Mouse (Mus musculus) lung, adult 18-20 months (tissue): ENCODE data around the gene Actn2.
A peak's percentile ranks its signal among the peaks of the same experiment; 100 is the strongest.

Source experiments
- DNase-seq, 2 experiments: peaks; one replicate each; pipeline ENCODE4 v3.0.0; 2022; ENCODE audit warnings: mixed read lengths in 2 of 2

The Actn2 gene

DNA sequence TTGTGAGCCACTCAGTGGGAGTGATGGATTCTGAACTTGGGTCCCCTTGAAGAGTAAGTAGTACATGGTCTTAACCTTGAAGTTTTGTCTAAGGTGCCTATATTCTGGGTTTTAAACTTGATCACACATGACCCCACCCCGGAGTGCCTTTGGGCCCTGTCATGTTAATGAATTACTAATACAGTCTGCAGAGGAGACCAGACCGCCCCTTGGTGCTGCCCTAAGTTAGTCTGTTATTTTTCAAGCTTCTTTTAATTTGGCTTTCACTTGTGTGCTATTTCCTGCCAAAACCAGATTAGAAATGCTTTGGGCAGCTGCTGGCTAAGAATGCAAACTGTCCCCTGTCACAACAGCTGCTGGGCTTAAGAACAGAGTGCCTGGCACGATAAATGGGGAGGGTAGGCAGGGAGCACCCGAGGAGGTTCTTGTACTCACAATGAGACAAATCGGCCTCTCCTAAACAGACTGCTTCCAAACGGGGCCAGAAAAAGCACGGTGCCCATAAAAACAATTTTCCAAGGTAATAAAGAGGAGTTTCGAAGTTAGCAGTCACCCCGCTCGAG, 28.5 kb downstream of the Actn2 start:
- no peak for DNase-seq

DNA sequence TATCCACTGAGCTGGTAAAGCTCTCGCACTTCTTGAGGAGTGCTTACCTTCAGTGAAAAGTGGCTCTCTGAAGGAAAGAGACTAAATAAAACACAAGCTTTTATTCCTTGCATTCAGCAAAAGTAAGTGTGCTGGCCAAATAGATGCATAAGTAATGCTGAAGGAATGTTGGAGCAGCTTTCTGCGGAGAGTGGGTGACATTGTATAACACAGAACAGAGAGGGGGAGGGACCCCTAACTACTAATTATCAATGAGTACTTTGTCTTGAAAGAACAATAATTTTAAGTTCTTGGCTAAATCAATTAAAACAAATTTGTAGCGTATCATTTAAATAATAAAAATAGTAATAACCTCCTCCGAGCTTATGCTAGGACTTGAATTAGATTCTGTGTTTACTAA, 29.2 kb downstream of the Actn2 start:
- no peak for DNase-seq

DNA sequence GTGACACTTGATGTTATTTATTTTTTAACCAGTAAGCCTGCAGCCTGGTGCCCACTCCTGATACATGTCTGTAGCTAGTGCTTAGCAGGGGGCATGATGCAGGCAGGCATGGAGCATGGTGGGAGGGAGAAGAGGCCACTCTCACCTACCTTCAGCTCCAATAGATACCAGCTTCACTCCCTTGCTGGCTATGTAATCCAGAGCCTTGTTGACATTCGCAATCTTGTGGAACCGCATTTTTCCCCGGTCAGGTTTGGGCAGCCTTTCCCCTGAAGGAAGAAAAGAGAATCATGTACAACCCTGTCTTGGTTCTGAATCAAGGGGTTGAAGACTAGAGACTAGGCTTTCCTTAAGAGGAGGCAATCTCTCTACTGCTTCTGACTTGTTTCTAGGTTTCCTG, 31.1 kb downstream of the Actn2 start:
- no peak for DNase-seq

DNA sequence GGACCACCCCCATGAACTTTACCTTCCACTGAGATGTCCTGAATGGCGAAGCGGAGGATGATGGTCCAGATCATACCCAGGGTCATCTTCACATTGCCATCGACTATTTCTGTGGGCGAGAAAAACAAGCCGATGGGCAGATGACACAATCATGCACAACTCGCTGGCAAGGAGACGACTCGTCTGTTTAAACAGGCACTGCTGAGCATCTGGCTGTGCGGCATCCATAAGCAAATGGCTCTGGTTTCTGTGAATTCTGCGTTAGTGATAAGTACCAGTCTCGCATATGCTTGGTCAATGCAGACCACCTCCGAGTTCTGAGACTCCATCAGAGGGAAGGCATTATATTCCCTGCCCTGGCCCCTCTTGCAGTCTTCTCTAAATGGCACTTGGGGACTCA, 31.7 kb downstream of the Actn2 start:
- DNase-seq, result no peak

DNA sequence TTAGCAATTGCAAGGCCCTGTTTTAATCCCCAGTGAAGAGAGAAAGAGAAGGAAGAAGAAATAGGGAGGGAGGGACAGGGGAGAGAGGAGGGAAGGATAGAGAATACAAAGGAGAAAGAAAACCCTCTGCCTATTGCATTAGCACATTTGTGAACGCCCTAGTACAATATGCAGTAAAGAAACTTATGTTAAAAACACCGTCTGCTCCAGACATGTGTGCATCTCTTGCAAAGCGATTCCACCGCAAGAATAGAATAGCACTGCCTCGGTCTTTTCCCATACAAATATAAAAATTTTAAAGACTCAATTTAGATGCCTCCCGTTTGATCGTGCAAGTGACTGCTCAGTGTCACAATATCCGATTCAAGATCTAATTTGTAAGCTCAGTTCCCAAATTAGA, 32.1 kb downstream of the Actn2 start:
- no peak for DNase-seq

DNA sequence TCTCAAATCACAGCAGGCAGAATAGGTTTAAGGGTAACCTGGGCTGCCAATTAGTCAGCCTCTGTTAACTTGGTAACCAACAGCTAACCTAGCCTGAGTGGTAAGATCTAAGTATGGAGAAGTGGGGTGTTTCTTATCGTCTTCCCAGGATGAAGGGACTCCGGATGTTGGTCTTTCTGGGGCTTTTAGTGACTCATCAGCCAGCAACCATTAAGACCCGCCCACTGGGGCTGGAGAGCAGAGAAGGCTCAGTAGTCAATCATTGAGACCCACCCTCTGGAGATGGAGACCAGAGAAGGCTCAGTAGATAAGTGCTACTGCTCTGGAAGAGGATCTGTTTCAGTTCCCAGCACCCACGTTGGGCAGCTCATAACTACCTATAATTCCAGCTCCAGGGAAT, 33.3 kb downstream of the Actn2 start:
- DNase-seq, result no peak

DNA sequence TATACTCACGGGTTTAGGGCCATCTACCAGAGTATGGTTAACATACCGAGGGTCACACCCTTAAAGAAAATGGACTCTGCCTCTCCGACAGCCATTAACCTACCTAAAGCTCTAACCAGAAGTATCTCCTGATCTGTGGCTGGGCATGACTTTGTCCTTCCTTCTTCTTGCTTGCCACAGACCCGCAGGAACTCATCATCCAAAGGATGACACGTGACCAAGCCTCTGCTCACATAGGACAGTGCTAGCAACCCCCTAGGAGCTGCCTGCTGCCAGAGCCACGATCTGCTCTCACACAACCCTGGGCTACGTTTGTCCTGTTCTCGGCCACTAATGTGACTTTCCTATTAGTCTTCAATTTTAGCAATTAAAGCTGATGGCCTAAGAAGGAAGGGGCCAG, 35.0 kb downstream of the Actn2 start:
- DNase-seq, result no peak

DNA sequence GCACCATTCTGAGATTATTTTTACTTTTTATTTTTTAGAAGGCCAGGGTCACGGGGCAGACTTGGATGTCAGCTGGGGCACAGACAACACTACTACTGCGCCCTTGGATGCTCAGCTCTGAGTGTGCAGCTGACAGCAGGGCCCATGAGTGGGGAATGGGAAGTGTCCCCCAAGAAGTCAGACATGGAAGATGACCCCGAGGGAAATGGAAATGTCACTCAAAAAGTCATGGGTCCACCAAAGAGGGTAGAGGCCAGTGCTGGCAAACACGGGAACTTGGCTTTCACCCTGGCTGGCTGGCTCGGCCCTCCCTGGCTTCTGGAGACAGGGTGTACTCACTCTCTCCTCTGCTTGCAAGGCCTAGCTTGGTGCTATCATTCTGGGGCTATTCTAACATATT, 35.6 kb downstream of the Actn2 start:
- DNase-seq, result no peak

DNA sequence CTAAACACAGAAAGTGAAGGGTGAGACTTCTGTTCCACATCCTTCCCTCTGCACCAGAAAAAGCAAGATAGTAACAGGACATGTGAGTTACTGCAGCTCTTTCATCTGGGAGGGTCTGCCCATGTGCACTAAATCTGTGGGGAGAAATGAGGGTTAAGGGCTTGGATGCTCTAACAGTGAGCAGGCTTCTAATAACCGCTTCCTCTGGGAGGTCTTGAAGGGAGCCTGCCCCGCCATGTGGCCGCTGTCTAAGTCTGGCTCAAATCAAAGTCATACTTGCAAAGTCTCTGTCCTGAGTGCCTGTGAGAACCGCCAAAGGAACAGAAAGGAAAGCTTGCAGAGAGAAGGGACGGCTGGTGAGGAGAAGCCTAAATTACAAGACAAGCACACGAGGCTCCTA, 42.8 kb downstream of the Actn2 start:
- DNase-seq, result no peak

DNA sequence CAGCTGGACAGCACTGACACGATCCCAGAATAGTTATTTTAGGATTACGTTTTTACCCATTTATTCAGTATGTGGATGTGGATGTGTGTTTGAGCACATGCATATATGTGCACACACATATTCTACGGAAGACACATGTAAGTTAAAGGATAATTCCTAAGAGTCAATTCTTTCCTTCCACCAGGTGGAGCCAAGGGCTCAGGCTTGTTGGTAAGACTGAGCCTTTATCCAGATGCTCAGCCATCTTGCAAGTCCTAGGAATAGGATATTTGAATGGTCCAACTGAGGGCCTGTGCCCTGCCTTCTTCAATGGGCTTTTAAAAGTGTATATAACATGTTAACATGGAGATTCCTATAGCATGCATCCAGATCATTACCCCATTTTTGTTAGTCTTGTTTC, 43.9 kb downstream of the Actn2 start:
- peak in 1 of 2 experiments; percentile 9 for DNase-seq

DNA sequence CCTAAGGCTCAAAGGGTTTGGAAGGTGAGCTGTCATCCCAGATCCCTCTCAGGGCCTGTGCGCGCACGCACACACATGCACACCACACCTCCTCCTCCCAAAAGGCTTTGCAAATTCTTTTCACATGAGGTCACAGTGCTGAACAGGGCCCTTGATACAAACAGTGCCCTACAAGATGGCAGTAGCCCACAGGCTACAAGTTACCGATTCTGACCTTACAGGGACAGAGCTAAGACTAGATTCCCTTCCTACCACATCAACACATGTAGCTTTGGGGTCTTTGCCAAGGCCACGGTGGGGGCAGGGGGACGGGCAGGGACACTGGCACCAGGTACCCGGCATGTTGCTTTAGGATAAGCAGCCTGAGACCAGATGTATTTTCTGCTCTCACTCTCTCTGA, 46.8 kb downstream of the Actn2 start:
- DNase-seq, result no peak

DNA sequence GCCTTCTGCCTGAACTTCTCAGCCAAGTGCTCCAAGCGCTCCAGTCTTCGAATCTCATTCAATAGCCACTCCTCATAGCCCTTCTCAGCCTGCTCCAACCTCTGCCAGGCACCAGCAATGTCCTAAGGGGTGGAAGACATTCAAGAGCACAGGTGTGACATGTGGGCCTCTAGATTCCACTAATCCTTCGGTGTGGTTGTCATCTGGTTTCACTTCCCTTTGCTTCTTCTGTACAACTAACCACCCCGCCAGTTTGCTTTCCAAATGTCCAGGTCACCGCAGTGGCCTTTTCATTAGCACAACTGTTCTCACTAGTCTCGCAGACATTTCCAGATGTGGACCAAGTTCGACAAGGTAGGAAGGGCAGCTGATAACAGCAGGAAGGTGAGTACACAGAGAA, 49.9 kb downstream of the Actn2 start:
- DNase-seq, result no peak

DNA sequence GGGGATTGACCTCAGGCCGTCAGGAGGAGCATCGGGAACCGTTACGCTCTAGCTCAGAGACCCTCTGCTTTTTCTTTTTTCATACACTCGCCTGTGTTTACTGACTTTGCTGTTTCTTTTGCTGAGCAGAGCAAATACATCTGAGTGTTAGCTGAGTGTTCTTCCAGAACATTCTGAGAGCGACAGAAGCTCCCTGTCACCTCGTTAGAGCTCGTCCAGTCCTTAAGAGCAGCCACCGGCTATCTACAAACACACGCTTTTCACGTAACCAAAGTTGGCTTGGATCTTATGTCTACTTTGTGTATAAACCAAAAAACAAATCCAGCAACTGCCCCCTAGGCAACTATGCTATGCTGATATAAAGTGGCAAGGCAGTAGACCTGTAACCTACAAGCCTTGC, 56.0 kb downstream of the Actn2 start:
- no peak for DNase-seq

DNA sequence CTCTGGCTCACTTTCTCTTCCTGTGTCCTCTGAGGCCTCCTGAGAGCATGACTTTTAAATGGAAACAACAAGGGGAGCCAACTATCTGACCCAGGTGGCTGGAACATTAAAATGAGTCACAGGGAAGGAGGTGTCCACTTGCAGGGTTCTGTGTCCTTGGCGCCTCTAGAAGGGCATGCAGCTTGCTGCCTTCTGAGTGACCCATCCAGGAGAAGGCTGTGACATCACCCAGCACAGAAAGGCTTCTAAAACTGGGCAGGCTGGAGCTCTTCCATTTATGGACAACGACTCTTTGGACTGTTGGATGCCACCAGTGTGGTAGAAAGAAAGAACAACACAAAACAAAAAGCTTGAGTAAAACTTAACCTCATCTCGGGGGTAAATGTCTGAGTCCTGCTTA, 56.7 kb downstream of the Actn2 start:
- peak in 1 of 2 experiments; percentile 4 for DNase-seq

DNA sequence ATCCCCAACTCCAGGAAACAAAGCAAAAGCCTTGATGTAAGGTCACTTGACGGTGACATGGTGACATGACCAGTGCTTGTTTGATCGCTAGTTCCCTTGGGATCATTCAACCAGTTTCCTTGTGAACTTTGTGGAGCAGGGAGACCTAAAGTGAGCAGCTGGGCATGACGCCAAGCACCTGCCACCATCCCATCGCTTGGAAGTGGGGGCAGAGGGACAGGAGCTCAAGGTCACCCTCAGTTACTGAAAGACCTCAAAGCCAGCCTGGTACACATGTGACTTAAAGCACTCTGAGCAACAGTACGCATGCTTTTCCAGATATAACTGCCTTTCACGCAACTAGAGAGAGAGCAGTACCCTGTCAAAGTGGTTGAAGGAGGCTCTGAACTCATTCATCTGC, 65.8 kb downstream of the Actn2 start:
- no peak for DNase-seq

DNA sequence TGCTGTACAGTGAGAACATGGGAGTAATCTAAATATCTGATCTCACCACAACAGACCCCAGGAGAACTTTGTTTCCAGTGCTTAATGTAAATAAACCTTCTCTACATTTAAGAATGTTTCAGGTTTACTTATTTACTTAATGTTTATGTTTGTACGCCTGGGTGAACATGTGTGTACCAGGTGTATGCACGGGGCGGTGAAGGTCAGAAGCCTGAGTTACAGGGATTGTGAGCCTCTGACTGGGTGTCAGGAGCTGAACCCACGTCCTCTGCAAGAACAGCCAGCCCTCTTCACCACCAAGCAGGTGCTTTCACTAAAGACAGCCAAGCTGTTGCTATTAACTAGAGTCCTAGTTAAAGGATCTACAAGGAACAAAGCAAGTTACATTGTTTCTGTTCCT, 66.3 kb downstream of the Actn2 start:
- no peak for DNase-seq

DNA sequence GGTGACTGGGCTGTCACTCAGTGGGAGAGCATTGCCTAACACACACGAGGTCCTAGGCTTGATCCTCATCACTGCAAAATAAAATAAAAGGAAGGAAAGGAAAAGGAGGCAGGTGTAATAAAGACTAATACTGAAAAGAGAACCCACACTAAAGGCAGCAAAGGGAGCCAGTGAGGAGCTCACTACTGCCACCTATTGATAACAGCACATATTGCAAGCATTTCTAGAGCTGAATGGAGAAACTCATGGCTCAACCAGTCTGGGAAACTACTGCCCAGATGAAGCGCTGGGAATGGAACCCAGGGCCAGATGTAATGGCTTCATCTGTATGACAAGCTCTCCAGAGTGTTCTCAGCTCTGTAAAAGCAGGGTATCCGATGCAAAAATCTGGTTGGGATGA, 67.6 kb downstream of the Actn2 start:
- DNase-seq, result peak in 1 of 2 experiments; percentile 15

DNA sequence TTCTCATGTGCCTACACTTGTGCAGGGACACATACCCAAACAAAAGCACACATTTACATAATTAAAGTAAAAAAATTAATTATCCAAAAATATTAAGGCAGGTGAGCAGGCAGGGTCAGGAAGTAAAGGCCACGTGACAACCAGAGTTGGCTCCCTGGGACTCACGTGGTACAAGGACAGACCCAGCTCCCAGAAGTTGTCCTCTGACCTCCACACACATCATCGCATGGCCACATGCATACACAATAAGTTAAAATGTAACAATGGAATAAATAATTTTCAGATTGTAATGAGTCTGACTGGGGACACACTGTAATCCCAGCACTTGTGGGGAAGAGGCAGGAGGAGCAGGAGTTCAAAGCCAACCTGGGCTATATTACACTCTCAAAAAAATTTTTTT, 72.6 kb downstream of the Actn2 start:
- no peak for DNase-seq

DNA sequence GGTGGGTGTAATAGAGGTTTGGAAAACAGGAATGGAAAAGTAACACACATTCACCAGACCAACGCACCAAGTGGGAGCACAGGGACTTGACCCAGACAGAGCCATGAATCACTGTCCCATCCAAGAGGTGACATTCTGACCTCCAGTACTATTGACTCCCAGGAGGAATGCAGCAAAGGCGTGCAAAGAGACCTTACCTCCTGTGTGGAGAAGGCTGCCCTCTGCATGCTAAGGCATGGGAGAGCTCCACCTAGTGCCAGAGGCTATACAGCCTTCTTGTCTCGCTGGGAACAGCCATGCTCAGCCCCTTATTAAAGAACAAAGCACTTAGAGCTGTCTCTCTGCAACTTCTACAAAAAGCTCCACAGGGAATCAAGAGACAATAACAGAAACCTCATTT, 73.5 kb downstream of the Actn2 start:
- no peak for DNase-seq

DNA sequence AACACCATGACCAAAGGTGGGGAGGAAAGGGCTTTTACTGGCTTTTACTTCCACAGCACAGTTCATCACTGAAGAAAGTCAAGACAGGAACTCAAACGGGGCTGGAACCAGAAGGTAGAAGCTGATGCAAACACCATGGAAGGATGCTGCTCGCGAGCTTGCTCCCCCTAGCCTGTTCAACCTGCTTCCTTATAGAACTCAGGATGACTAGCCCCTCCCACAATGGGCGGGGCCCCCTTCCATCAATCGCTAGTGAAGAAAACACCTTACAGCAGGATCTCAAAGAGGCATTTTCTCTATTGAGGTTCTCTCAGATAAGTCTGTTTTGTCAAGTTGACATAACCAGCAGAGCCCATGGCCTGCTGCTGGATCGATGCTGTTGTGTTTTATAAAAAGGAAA, 76.6 kb downstream of the Actn2 start:
- no peak for DNase-seq

DNA sequence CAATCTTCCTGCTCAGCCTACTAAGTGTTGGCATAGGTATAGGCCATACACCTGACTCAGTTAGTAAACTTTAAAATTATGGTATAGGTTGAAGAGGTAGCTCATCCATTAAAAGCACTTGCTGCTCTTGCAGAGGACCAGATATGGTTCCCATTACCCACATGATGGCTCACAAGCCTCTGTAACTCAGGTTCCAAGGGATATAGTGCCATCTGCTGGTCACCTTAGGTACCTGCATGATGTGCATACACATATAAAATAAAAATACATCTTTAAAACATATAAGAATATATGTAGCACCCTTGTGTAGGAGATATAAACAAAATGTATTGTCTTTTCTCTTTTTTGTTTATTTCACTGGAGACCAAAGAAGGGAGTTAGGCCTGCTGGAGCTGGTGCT, 79.1 kb downstream of the Actn2 start:
- DNase-seq, result no peak

DNA sequence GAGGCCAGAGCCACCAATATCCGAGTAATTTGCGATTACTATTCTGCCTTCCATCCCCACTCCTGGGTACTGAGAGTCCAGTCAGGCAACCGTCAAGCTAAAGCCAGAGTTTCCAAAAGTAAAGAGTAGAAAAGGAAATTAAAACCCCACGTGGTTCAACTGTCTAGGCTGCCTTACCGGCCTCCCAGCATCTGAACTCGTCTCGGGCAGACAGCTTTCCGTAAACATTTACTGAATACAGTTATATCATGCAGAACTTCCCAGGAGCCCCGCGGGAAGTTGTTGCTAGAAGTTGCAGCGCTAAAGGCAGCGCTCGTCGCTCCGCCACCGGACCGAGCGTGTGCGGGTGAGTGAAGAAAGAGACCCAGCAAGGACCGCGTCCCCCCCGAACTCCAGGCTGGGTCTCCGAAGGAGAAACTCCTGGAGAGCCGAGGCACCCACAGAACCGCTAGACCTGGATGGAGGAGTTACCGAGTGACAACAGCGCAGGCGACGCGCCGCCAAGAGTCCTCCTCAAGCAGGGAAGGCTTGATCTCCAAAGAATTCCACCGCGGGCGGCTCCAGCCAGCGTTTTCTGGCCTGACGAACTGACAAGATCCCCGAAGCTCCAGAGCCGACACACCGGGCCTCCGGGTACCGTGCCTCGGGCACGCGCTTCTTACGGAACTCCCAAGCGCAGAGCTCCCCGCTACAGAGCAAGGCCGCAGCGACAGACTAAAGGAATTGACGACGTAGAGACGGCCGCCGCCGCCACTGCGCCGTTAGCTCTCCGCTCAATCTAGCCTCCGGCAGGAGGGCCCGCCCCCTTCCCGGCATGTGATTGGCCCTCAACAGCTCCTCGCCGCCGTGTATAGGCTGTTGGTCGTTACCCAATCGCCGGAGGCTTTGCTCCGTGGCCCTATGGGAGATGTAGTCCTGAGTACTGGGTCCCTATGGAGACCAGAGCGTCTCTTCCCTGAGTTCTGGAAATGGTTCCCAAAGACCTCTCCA, 82.9 kb downstream of the Actn2 start, which contains the start of gene Mtr:
Gene Mtr (minus strand): TSS at position 723 of the 990 bp plus-strand sequence.
- DNase-seq, result peak; percentile 96 to 97

DNA sequence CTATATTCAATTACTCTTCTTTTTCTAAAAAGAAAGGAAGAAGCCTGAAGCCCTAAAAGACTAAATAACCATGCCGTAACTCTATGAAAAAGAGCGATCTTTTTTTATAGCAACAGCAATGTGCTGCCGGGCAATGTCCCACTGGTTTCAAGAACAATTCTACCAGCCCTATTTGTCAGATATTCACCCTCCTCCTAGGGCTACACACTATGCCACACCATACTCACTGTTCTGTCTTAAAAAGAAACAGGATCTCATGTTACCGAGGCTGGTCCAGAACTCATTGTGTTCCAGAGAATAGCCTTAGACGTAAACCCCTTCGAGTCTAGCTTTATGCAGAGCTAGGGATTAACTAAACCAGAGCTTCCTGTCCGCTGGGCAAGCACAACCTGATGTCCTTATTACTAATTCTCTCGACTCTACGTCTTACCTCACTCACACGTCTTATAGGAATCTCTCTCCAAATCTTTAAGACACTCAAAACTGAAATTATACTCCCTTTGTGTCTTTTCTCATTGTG, 83.6 kb downstream of the Actn2 start:
- DNase-seq, result no peak
